Mouse (Mus musculus): ENCODE measurements around the gene Comt.

GRCm38 (mm10) chr16:18453846-18454245, 27.2 kb upstream of the Comt start:
- TF ChIP-seq CTCF (IDR thresholded peaks at IDR 0.05; ENCODE audit: extremely low read depth, insufficient read depth, low read length) (no peak), POLR2A (IDR thresholded peaks at IDR 0.05; ENCODE audit: extremely low read depth, insufficient read depth, low read length) (no peak)

Data from cortical plate, adult 2 months (tissue).